Mouse (Mus musculus) left cerebral cortex, postnatal 36 days (tissue): ENCODE results near the gene Proca1. TPM values are rescaled to one million over a fixed set of nuclear protein-coding genes. Genes with fewer than 3 reads are reported as not detected.

Experiments
- DNase-seq, 2 experiments: peaks; one replicate each; pipeline ENCODE4 v3.0.0; 2021 to 2022; ENCODE audit warnings: low spot score in 2 of 2, mixed read lengths in 1 of 2
- intact Hi-C: fragments of 180-260 bp; cut with DNase I; formaldehyde crosslinking; loops from one replicate; pipeline ENCODE4 v1.15.1; 2025
- total RNA-seq, 2 experiments: library from RNA; stranded (reverse); gene quantifications; 2 replicates each; pipeline ENCODE4 v1.2.3; 2021

Gene Proca1
- total RNA-seq, 2 experiments from 2014 or later: 6.6 to 8.7 TPM

DNA sequence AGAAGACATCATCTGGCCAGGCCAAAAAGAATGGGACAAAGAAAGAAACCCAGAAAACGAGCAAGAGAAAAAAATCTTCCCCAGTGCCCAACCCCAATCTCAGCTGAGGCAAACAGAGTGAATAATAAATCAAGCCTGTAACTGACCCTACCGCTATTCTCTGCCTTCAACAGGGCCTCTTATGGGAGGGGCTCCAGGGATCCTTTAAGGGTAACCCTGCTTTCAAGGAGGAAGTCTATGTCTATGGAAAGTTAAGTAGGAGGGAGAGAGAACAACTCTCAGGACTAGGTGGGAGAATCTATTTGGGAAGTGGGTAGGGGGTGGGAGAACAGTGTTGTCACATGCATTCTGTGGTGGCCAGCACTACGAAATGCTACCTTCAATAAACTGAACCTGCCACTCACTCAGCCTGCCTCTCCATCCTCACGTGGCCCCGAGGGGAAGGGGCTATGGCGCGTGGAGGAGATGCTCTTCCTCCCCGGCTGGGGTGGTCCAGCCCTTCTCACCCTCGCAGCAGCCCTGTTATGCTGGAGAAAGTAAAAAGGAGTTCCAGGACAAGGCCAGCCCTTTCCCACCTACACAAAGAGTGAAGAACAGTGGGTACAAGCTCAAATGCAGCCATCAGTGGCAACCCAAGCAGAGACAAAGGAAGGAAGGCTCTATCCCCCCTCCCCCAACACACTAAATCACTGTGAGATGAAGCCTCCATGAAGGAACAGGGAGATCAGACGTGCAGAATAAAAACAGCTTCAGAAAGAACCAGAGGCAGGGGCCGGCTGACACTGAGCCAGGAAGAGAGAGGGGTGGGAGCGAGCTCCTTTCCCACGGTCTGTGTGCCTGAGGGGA, 12.4 kb downstream of the Proca1 start:
- intact Hi-C loops: no loop called here
- DNase-seq: no peak

GRCm38 (mm10) chr11:78207190-78207589, 14.0 kb downstream of the Proca1 start:
- intact Hi-C loops: no loop called here
- DNase-seq: no peak

DNA sequence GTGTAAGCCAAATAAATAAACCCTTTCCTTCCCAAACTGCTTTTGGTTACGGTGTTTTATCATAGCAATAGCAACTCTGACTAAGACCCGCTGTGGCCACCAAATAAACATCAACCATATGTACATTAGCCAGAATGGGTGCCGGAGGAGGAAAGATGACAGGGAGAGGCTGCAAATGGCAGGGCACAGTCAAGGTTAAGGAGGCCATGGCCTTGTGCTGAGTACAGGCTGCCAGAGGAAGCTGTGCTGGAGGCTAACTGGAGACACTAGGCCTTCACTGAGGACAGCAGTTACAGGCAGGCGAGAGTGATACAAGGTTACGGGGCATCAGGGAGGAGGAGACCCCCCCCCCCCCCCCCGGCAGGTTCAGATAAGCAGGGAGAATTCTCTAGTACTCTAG, 16.7 kb downstream of the Proca1 start:
- intact Hi-C loops: no loop called here
- DNase-seq: no peak

GRCm38 (mm10) chr11:78210615-78211014, 17.4 kb downstream of the Proca1 start:
- intact Hi-C loops: no loop called here
- DNase-seq: no peak

DNA sequence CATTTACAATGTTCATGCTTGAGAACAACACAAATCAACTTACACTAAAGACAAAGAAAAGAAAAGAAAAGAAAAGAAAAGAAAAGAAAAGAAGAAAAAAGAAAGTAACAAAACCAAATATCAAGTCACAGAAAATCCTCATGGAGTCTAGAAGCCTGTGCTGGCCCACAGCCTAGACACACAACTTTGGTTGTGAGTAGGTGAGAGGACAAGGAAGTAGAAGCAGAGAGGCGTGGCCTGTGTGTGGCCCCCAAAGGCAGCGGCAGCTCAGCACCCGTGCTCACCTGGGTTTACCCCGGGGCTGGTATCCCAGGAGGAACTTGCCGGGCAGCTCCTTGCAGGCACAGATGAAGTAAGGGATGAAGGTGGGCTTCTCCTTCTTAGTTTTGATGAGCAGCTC, 18.3 kb downstream of the Proca1 start:
- DNase-seq: no peak

GRCm38 (mm10) chr11:78213086-78213817, 20.1 kb downstream of the Proca1 start:
- no peak for DNase-seq
- intact Hi-C loops: no loop called here

More for the DNA sequence above, 18.3 kb downstream of the Proca1 start:
- intact Hi-C loops: no loop called here

DNA sequence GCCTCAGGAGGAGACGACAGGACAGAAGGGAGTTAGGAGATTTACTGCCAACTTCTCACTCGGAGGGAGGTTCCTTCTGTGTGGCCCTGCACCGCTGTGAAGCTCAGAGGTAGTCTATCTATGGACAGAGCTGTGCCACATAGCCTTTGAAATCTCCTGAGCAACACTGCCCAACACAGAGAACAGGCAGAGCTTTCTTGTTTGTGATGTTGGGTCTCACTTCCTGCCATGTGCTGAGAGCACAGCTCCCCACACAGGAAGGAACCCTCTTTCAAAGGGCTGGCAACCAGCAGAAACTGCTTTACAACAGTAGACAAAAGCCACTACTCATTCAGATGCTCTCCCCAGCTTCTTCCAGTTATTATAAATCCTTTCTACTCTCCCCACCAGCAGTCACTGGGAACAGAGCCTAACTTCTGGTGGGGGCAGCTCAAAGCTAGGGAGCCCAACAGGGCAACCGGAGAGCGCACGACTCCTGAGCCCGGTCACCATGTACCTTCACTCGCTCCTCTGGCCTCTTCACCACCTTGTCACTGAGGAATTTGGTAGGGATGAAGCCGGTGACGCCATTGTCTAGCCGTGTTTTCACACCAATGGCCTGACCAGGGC, 22.6 kb downstream of the Proca1 start:
- intact Hi-C loops: no loop called here
- DNase-seq: no peak

DNA sequence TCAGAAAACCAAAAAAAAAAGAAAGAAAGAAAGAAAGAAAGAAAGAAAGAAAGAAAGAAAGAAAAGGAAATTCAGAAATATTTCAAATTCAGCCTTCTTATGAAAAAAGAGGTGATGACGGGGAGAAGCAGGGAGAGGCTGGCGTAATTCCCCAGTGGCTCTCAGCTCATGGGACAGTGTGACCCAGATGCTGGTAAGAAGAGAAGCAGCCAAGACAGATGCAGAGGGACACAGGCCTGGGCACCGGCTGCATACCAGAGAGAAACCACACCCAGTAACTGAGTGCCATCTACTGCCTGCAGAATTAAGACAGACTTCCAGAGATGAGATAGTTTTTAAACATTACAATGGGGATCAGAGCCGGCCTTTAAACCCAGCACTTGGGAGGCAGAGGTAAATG, 30.4 kb downstream of the Proca1 start:
- intact Hi-C loops: no loop called here
- DNase-seq: no peak

DNA sequence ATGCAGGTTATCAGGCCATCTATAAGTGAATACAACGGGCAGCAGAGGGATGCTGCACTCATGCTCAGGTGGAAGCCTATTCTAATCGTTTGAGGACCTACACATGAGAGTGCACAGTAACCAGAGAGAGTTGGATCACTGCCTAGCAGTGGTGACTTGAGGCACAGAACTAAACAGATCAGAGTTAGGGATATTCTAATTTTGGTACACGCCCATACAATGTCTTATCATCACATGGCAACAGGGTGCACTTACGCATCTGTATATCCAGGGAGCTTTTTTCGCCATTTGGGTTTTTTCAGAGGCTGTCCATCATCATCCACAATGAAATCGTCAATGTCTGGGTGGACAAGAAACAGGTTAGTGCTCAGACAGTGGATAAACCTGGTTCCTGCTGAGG, 38.3 kb downstream of the Proca1 start:
- intact Hi-C loops: no loop called here

GRCm38 (mm10) chr11:78240193-78240857, 47.1 kb downstream of the Proca1 start:
- intact Hi-C loops: no loop called here
- peak; percentile 65 to 70 for DNase-seq

More for the DNA sequence above, 38.3 kb downstream of the Proca1 start:
- DNase-seq: no peak

GRCm38 (mm10) chr11:78245261-78245626, 52.1 kb downstream of the Proca1 start:
- DNase-seq: no peak
- intact Hi-C loops: no loop called here

GRCm38 (mm10) chr11:78245627-78246317, 52.6 kb downstream of the Proca1 start, which contains the start of the genes Sdf2 and Supt6:
Sdf2 (plus strand) TSS chr11:78245746.
Supt6 (minus strand) TSS chr11:78245987.
- intact Hi-C loops: no loop called here
- peak; percentile 91 to 92 for DNase-seq

DNA sequence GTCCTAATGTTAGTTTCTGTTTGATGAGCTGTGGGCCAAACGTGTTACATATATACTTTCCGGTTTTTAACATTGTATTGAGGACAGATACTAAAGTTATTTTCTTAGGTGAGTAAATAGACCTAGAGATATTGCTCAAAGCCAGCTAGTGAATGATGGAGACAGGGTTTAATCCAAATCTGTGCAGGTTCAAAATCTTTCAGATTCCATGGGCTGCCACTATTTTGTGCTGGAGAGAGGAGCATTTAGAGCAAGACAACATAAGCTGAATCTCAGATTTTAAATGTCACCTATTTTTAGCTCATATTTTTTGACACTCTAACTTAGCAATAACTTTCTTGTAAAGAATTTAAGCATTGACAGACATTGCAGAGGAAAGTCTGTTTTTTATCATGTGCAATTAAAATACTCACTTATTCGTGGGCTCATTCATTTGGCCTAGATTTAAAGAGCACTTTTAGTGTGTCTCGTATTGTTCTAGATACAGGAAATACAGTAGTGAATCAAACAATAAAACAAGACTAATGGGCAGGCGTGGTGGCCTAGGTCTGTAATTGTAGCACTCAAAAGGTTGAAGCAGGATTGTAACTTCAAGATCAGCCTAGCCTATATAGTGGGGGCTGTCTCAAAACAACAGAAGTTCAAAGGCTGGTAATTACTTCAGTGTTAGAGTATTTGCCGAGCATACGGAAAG, 53.3 kb downstream of the Proca1 start:
- intact Hi-C loops: no loop called here
- DNase-seq: no peak

GRCm38 (mm10) chr11:78247012-78247348, 53.8 kb downstream of the Proca1 start:
- DNase-seq: no peak
- intact Hi-C loops: no loop called here

DNA sequence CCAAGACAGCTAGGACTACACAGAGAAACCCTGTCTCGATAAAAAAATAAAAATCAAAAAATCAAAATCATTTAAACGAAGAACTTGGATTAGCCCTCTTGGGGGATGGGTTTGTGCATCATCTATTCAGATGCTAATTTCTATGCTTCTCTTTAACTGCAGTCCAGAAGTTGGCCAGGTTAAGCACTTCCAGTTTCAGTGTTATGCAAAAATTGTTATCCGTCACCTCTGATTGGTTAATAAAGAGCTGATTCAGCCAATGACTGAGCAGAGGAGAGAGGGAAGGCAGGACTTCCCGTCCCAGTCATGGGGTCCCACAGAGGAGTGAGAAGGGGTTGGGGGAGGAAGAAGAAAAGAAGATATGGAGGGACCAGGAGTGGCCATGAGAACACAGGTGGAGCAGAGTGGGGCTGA, 54.5 kb downstream of the Proca1 start:
- DNase-seq: no peak
- intact Hi-C loops: no loop called here
